Mouse (Mus musculus) neural tube, embryonic 10.5 days (tissue): ENCODE data around the gene Pgp.

Experiments
- DNase-seq: peaks from one replicate; pipeline ENCODE4 v3.0.0-alpha.2; 2017; ENCODE audit warnings: low spot score; ENCODE audit errors: extremely low spot score

The Pgp gene

DNA sequence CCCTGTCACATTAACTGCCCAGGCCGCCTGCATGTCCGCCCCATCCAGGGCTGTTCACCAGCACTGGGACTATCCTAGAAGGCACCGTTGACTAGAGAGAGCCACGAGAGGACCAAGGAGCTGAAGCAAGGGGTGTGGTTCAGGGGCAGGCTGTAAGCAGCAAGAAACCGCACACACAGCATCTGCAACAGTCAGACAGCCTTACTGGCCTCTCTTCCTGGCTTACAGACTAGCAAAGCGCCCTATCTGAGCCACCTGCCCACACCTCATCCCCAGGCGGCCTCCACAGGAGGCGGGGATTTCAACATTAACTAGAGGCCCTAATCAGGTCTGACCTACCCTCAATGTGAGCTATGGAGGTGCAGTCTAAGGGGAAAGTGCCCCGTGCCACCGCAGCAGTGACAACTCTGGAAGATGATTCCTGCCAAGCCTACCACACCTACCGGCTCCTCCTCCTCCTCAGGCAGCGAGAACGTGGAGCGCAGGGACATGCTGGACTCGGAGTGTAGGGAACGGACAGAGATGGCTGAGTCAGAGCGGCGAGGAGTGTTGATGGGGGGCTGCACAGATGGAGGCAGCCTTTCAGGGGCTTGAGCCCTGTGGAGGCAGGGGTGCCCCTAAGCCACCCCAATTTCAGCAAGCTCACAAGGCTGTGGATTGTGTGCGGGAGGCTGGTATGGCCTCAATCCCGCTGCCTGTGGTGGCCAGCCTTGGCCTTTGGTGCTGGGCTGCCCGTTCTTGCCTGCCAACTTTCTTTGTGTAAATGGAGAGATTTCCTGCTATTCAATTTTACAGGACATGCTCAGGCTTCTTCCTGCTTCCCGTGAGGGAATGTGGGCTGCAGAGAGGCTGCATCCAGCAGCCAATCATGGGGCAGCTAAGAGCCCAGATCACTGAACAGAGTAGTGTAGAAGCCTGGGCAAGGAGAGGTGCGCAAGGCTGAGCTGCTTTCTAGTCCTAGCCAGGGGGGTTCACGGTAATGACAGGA lies 44.4 kb downstream of the Pgp start:
- DNase-seq = no peak

DNA sequence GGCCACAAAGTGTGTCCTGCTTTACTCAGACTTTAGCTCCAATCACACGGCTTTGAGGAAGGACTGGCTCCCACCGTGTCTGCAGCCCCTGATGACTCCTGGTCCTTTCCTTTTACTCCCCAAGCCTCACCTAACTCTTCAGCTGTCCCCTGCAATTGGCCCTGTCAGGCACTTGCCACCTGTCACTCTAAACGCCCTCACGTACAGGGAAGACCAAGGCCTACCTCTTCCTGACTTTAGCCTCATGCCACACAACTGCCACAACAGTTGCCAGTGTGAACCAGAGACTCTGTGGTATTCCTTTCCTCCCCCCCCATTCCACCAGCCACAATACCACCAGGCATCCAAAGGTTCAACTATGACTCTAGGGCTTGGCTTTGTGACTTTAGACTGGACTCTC lies 50.3 kb downstream of the Pgp start:
- no peak for DNase-seq
